Mouse (Mus musculus) brown adipose tissue, adult 24 weeks (tissue): ENCODE measurements around the gene Rapgef5. TPM values are rescaled to one million over a fixed set of nuclear protein-coding genes. Genes with fewer than 3 reads are reported as not detected.

ENCODE experiments used
- H3K27ac ChIP-seq: fragments of 200-500 bp; replicated peaks from 2 replicates; pipeline ENCODE4 v1.5.1; 2012; ENCODE audit warnings: low read depth, mild to moderate bottlenecking, low read length
- H3K4me1 ChIP-seq: fragments of 200-500 bp; 2 replicates; pipeline ENCODE4 v1.6.1; 2012; ENCODE audit warnings: low read length, mixed read lengths; ENCODE audit not compliant: control insufficient read depth, insufficient read depth, insufficient read length
- H3K4me3 ChIP-seq: fragments of 200-500 bp; 2 replicates; pipeline ENCODE4 v1.5.1; 2012; ENCODE audit warnings: low read depth, mild to moderate bottlenecking, low read length, moderate library complexity; ENCODE audit not compliant: insufficient read depth
- polyA plus RNA-seq: library from polyadenylated mRNA; stranded (reverse); fragments of >200 nt; gene quantifications from 2 replicates; pipeline ENCODE4 v1.2.4, GENCODE M21; 2012; ENCODE audit not compliant: missing spikeins, insufficient read depth, insufficient read length

Gene Rapgef5
- polyA plus RNA-seq, 1 experiment, result 7.1 TPM

- Histone ChIP-seq H3K4me1 (peaks cover 13% of the 10 kb centered on the region), H3K4me3 (no peak overlapping the region), H3K27ac (0 out of 2 replicates have a peak overlapping the region, but pooled peaks have one; percentile 35)
Observed at GRCm38 (mm10) chr12:117760373-117760772, 244.1 kb downstream of the Rapgef5 start.

- peaks cover 12% of the 10 kb centered on the region for H3K4me1 ChIP-seq
- no peak overlapping the region for H3K4me3 ChIP-seq
- peak overlapping the region; percentile 65 for H3K27ac ChIP-seq
Observed at GRCm38 (mm10) chr12:117760846-117761245, 244.6 kb downstream of the Rapgef5 start.

- H3K4me3 ChIP-seq, result no peak overlapping the region
- H3K27ac ChIP-seq, result 0 out of 2 replicates have a peak overlapping the region, but pooled peaks have one; percentile 14
- peaks cover 11% of the 10 kb centered on the region for H3K4me1 ChIP-seq
Observed at GRCm38 (mm10) chr12:117761698-117762097, 245.4 kb downstream of the Rapgef5 start.

- no peak overlapping the region for H3K4me3 ChIP-seq
- H3K4me1 ChIP-seq, result peaks cover 11% of the 10 kb centered on the region
- H3K27ac ChIP-seq, result peak overlapping the region; percentile 77
Observed at GRCm38 (mm10) chr12:117763247-117763646, 247.0 kb downstream of the Rapgef5 start.

GRCm38 (mm10) chr12:117764839-117765238 is 248.6 kb downstream of the Rapgef5 start:
- Histone ChIP-seq H3K27ac (0 out of 2 replicates have a peak overlapping the region, but pooled peaks have one; percentile 20), H3K4me1 (peaks cover 11% of the 10 kb centered on the region), H3K4me3 (no peak overlapping the region)

GRCm38 (mm10) chr12:117769113-117769512 is 252.8 kb downstream of the Rapgef5 start:
- Histone ChIP-seq H3K4me1 (no peaks in the 10 kb centered on the region), H3K27ac (no peak overlapping the region), H3K4me3 (no peak overlapping the region)

GRCm38 (mm10) chr12:117770211-117770610 is 253.9 kb downstream of the Rapgef5 start:
- H3K27ac ChIP-seq, result no peak overlapping the region
- no peak overlapping the region for H3K4me3 ChIP-seq
- no peaks in the 10 kb centered on the region for H3K4me1 ChIP-seq

GRCm38 (mm10) chr12:117771156-117771555 is 254.9 kb downstream of the Rapgef5 start:
- Histone ChIP-seq H3K4me3 (no peak overlapping the region), H3K4me1 (no peaks in the 10 kb centered on the region), H3K27ac (no peak overlapping the region)

GRCm38 (mm10) chr12:117772638-117773037 is 256.4 kb downstream of the Rapgef5 start:
- H3K4me3 ChIP-seq, result no peak overlapping the region
- H3K27ac ChIP-seq, result no peak overlapping the region
- no peaks in the 10 kb centered on the region for H3K4me1 ChIP-seq

GRCm38 (mm10) chr12:117776841-117777240 is 260.6 kb downstream of the Rapgef5 start:
- no peaks in the 10 kb centered on the region for H3K4me1 ChIP-seq
- no peak overlapping the region for H3K4me3 ChIP-seq
- H3K27ac ChIP-seq, result no peak overlapping the region

GRCm38 (mm10) chr12:117781360-117781759 is 265.1 kb downstream of the Rapgef5 start:
- Histone ChIP-seq H3K4me3 (no peak overlapping the region), H3K27ac (no peak overlapping the region), H3K4me1 (no peaks in the 10 kb centered on the region)

GRCm38 (mm10) chr12:117783426-117783825 is 267.1 kb downstream of the Rapgef5 start:
- no peak overlapping the region for H3K4me3 ChIP-seq
- H3K27ac ChIP-seq, result no peak overlapping the region

GRCm38 (mm10) chr12:117786621-117787020 is 270.3 kb downstream of the Rapgef5 start:
- H3K4me1 ChIP-seq, result no peaks in the 10 kb centered on the region
- no peak overlapping the region for H3K4me3 ChIP-seq
- H3K27ac ChIP-seq, result no peak overlapping the region

More at GRCm38 (mm10) chr12:117783426-117783825, 267.1 kb downstream of the Rapgef5 start:
- H3K4me1 ChIP-seq, result no peaks in the 10 kb centered on the region

GRCm38 (mm10) chr12:117788513-117789011 is 272.3 kb downstream of the Rapgef5 start:
- H3K4me3 ChIP-seq, result no peak overlapping the region
- no peaks in the 10 kb centered on the region for H3K4me1 ChIP-seq
- H3K27ac ChIP-seq, result no peak overlapping the region

- Histone ChIP-seq H3K4me3 (no peak overlapping the region), H3K4me1 (no peaks in the 10 kb centered on the region), H3K27ac (no peak overlapping the region)
Observed at GRCm38 (mm10) chr12:117789017-117789416, 272.7 kb downstream of the Rapgef5 start.

- H3K4me3 ChIP-seq, result no peak overlapping the region
- H3K27ac ChIP-seq, result no peak overlapping the region
- no peaks in the 10 kb centered on the region for H3K4me1 ChIP-seq
Observed at GRCm38 (mm10) chr12:117795303-117795702, 279.0 kb downstream of the Rapgef5 start.
